ENCODE assay signal across 27 mouse cellular contexts in the genomic region with DNA sequence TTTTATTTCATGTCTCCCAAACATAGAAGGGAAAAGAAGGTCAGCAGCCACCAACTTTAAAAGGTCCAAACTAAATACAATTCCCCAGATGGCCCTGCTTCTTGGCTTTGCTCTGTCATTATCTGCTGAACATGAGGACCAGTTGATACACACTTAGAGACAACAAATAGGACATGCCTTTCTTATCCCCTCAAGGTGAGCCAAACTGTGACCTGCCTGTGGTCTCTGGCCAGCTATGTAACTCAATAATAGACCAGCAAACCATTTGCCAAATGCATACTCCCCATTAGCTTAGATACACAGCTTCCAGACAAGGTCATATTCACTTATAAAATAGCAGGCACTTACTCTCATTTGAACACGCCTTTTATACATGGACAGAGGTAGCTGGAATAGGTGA. TPM values are rescaled to one million over a fixed set of nuclear protein-coding genes. Genes with fewer than 3 reads are reported as not detected.
A peak's percentile ranks its signal among the peaks of the same experiment; 100 is the strongest.
DNase-seq lines count a peak whose midpoint lies in the region; ATAC-seq lines count a peak whose summit lies in the region.
"Had no signal": no experiment of that assay in that cellular context is flagged by ENCODE, and none has a peak within 500 bp of the region (broad histone marks: within the 10 kb centered on the region; RNA-seq: fewer than 3 reads in every experiment).

No protein-coding gene starts in this region.

- no peak overlapping the region for H3K9ac ChIP-seq in heart, embryonic 12.5 days
- H3K9ac ChIP-seq in heart, embryonic 13.5 days = no peak overlapping the region
- no peak overlapping the region for H3K9ac ChIP-seq in heart, embryonic 16.5 days (ENCODE audit: low read length)
- no peak overlapping the region for H3K9ac ChIP-seq in hindbrain, embryonic 13.5 days
- no peak overlapping the region for H3K9ac ChIP-seq in intestine, embryonic 15.5 days
- H3K9ac ChIP-seq: embryonic facial prominence, embryonic 12.5 days; limb, embryonic 15.5 days; liver, embryonic 15.5 days; lung, embryonic 15.5 days; stomach, embryonic 15.5 days had no signal

- no peaks in the 10 kb centered on the region for H3K36me3 ChIP-seq in heart, embryonic 12.5 days
- no peaks in the 10 kb centered on the region for H3K36me3 ChIP-seq in heart, embryonic 13.5 days
- H3K36me3 ChIP-seq in heart, embryonic 16.5 days (ENCODE audit: control insufficient read depth, insufficient read depth) = no peaks in the 10 kb centered on the region
- no peaks in the 10 kb centered on the region for H3K36me3 ChIP-seq in hindbrain, embryonic 13.5 days
- H3K36me3 ChIP-seq in intestine, embryonic 15.5 days = no peaks in the 10 kb centered on the region
- H3K36me3 ChIP-seq: embryonic facial prominence, embryonic 12.5 days; limb, embryonic 15.5 days; liver, embryonic 15.5 days; lung, embryonic 15.5 days; stomach, embryonic 15.5 days had no signal

- no peak overlapping the region for H3K4me3 ChIP-seq in heart, embryonic 12.5 days
- no peak overlapping the region for H3K4me3 ChIP-seq in heart, embryonic 13.5 days
- H3K4me3 ChIP-seq in heart, embryonic 16.5 days (ENCODE audit: low read length) = no peak overlapping the region
- no peak overlapping the region for H3K4me3 ChIP-seq in hindbrain, embryonic 13.5 days
- H3K4me3 ChIP-seq in intestine, embryonic 15.5 days (replicated peaks) = no peak overlapping the region
- H3K4me3 ChIP-seq: embryonic facial prominence, embryonic 12.5 days; left cerebral cortex, adult 2 months; limb, embryonic 15.5 days; liver, embryonic 15.5 days; lung, embryonic 15.5 days; megakaryocyte, embryonic 14.5 days; stomach, embryonic 15.5 days had no signal

- DNase-seq in heart, adult 18-20 months = peak; percentile 42 to 77
- no peak for DNase-seq in adrenal gland, postnatal 14 days
- DNase-seq in cerebellum, adult 11-12 months = no peak
- DNase-seq: adrenal gland, postnatal 36 days; kidney, adult 8-10 months; kidney, postnatal 10 days; lung, postnatal 36 days; midbrain, embryonic 14.5 days; thymus, postnatal 36 days had no signal

- H3K9me3 ChIP-seq in heart, embryonic 12.5 days (replicated peaks) = no peaks in the 10 kb centered on the region
- no peaks in the 10 kb centered on the region for H3K9me3 ChIP-seq in heart, embryonic 13.5 days
- H3K9me3 ChIP-seq in heart, embryonic 16.5 days (replicated peaks; ENCODE audit: control insufficient read depth, low read length) = no peaks in the 10 kb centered on the region
- H3K9me3 ChIP-seq in hindbrain, embryonic 13.5 days = no peaks in the 10 kb centered on the region
- H3K9me3 ChIP-seq in intestine, embryonic 15.5 days = no peaks in the 10 kb centered on the region
- H3K9me3 ChIP-seq: embryonic facial prominence, embryonic 12.5 days; limb, embryonic 15.5 days; liver, embryonic 15.5 days; lung, embryonic 15.5 days; stomach, embryonic 15.5 days had no signal

- H3K27ac ChIP-seq in heart, embryonic 12.5 days (ENCODE audit: poor library complexity, severe bottlenecking) = no peak overlapping the region
- H3K27ac ChIP-seq in heart, embryonic 13.5 days (replicated peaks) = peak overlapping the region; percentile 50
- H3K27ac ChIP-seq in heart, embryonic 16.5 days (ENCODE audit: low read length) = peak overlapping the region; percentile 51; the same call in 1 of the 2 replicates
- peak overlapping the region; percentile 79 for H3K27ac ChIP-seq in hindbrain, embryonic 13.5 days
- no peak overlapping the region for H3K27ac ChIP-seq in intestine, embryonic 15.5 days
- H3K27ac ChIP-seq: embryonic facial prominence, embryonic 12.5 days; left cerebral cortex, adult 2 months; limb, embryonic 15.5 days; liver, embryonic 15.5 days; lung, embryonic 15.5 days; stomach, embryonic 15.5 days had no signal

- H3K27me3 ChIP-seq in heart, embryonic 12.5 days (replicated peaks) = no peaks in the 10 kb centered on the region
- H3K27me3 ChIP-seq in heart, embryonic 13.5 days (replicated peaks) = no peaks in the 10 kb centered on the region
- H3K27me3 ChIP-seq in heart, embryonic 16.5 days (ENCODE audit: control insufficient read depth, insufficient read depth, low read length) = no peaks in the 10 kb centered on the region
- 0 out of 2 replicates have a peak, but pooled peaks cover 3% of the 10 kb centered on the region for H3K27me3 ChIP-seq in hindbrain, embryonic 13.5 days
- no peaks in the 10 kb centered on the region for H3K27me3 ChIP-seq in intestine, embryonic 15.5 days (replicated peaks)
- H3K27me3 ChIP-seq: embryonic facial prominence, embryonic 12.5 days; limb, embryonic 15.5 days; liver, embryonic 15.5 days; lung, embryonic 15.5 days; megakaryocyte, embryonic 14.5 days; stomach, embryonic 15.5 days had no signal

- peaks cover 18% of the 10 kb centered on the region for H3K4me1 ChIP-seq in heart, embryonic 12.5 days (replicated peaks)
- H3K4me1 ChIP-seq in heart, embryonic 13.5 days = peaks cover 22% of the 10 kb centered on the region
- peaks cover 16% of the 10 kb centered on the region for H3K4me1 ChIP-seq in heart, embryonic 16.5 days (ENCODE audit: control insufficient read depth, insufficient read depth, low read length)
- H3K4me1 ChIP-seq in hindbrain, embryonic 13.5 days (replicated peaks) = peaks cover 27% of the 10 kb centered on the region
- no peaks in the 10 kb centered on the region for H3K4me1 ChIP-seq in intestine, embryonic 15.5 days (replicated peaks)
- H3K4me1 ChIP-seq: liver, embryonic 15.5 days; megakaryocyte, embryonic 14.5 days; stomach, embryonic 15.5 days had no signal

- WGBS in heart, embryonic 12.5 days = 70% methylated on average over 1 of the region's 1 CpGs
- 69% methylated on average over 1 of the region's 1 CpGs for WGBS in heart, embryonic 13.5 days
- 47% methylated on average over 1 of the region's 1 CpGs for WGBS in heart, embryonic 16.5 days
- WGBS in hindbrain, embryonic 13.5 days = 94% methylated on average over 1 of the region's 1 CpGs
- 87% methylated on average over 1 of the region's 1 CpGs for WGBS in intestine, embryonic 15.5 days

- H3K4me2 ChIP-seq in heart, embryonic 12.5 days = no peak overlapping the region
- no peak overlapping the region for H3K4me2 ChIP-seq in heart, embryonic 13.5 days
- H3K4me2 ChIP-seq in heart, embryonic 16.5 days (ENCODE audit: low read depth, low read length) = no peak overlapping the region
- no peak overlapping the region for H3K4me2 ChIP-seq in hindbrain, embryonic 13.5 days
- no peak overlapping the region for H3K4me2 ChIP-seq in intestine, embryonic 15.5 days (replicated peaks)
- H3K4me2 ChIP-seq: embryonic facial prominence, embryonic 12.5 days; limb, embryonic 15.5 days; liver, embryonic 15.5 days; lung, embryonic 15.5 days; stomach, embryonic 15.5 days had no signal

- no peak for ATAC-seq in heart, embryonic 12.5 days (ENCODE audit: insufficient number of reproducible peaks, low FRiP score)
- ATAC-seq in heart, embryonic 13.5 days (ENCODE audit: extremely low read depth, insufficient number of reproducible peaks, low FRiP score, low TSS enrichment) = no peak
- peak; percentile 63 for ATAC-seq in heart, embryonic 16.5 days (replicated peaks; ENCODE audit: extremely low read depth, insufficient read depth, low FRiP score)
- no peak for ATAC-seq in hindbrain, embryonic 13.5 days (ENCODE audit: low FRiP score)
- ATAC-seq in intestine, embryonic 15.5 days = no peak

RNA-seq across cellular contexts. Expression of a gene that starts 23.5 kb away (rescaled TPM):
- total RNA-seq in heart, adult 18-20 months (2021) = 100 to 1,000 TPM; 214 to 234 TPM
- polyA plus RNA-seq in heart, embryonic 12.5 days (2016; fragmentation: Nextera tagmentation; extraction: Ambion mirVana) = 0.94 and 1.1 TPM in 2 replicates
- polyA plus RNA-seq in heart, embryonic 13.5 days (2015; fragmentation: Nextera tagmentation; extraction: Ambion mirVana) = 1.5 and 1.9 TPM in 2 replicates
- 0.74 and 1.2 TPM in 2 replicates for polyA plus RNA-seq in heart, embryonic 16.5 days (2015; fragmentation: Nextera tagmentation; extraction: Ambion mirVana)
- 0.31 and 0.44 TPM in 2 replicates for polyA plus RNA-seq in hindbrain, embryonic 13.5 days (2015; fragmentation: Nextera tagmentation; extraction: Ambion mirVana)
- total RNA-seq in adrenal gland, postnatal 14 days (2021) = 0.74 TPM in 1 of 2 replicates, not detected in the other
- polyA plus RNA-seq in intestine, embryonic 15.5 days (2015; fragmentation: Nextera tagmentation; extraction: Ambion mirVana) = not detected in 2 replicates
- total RNA-seq: adrenal gland, postnatal 36 days; ES-E14; granulocyte monocyte progenitor cell, adult 5-6 weeks; layer of hippocampus, postnatal 10 days; left cerebral cortex, adult 2 months; left cerebral cortex, postnatal 4 days had no signal
- polyA plus RNA-seq: frontal cortex, adult 2 months; intestine, embryonic 14.5 days; lung, embryonic 15.5 days had no signal

Comparison
In these comparisons a context has a peak if more than half of its experiments do, and no peak if none do; other contexts are left out.
1. H3K27ac ChIP-seq: peak in heart, embryonic 13.5 days (single experiment), heart, embryonic 16.5 days (single experiment) and hindbrain, embryonic 13.5 days (single experiment); none in heart, embryonic 12.5 days (single experiment) and intestine, embryonic 15.5 days (single experiment).
2. DNase-seq: peak in heart, adult 18-20 months (2 of 2); none in adrenal gland, postnatal 14 days (single experiment) and cerebellum, adult 11-12 months (single experiment).